Mouse (Mus musculus) bone marrow, adult 2 months (tissue): ENCODE results near the gene Rhoh.

Experiments used
- CTCF ChIP-seq: fragments of 200-500 bp; IDR thresholded peaks from 2 replicates; pipeline ENCODE4 v1.5.1; 2011; ENCODE audit warnings: low read length, control low read depth; ENCODE audit not compliant: control insufficient read depth, insufficient read depth
- POLR2A ChIP-seq: fragments of 200-500 bp; IDR thresholded peaks from 2 replicates; pipeline ENCODE4 v1.6.1; 2011; ENCODE audit warnings: low read depth, mild to moderate bottlenecking, control low read depth, low read length, borderline replicate concordance; ENCODE audit not compliant: control insufficient read depth

DNA sequence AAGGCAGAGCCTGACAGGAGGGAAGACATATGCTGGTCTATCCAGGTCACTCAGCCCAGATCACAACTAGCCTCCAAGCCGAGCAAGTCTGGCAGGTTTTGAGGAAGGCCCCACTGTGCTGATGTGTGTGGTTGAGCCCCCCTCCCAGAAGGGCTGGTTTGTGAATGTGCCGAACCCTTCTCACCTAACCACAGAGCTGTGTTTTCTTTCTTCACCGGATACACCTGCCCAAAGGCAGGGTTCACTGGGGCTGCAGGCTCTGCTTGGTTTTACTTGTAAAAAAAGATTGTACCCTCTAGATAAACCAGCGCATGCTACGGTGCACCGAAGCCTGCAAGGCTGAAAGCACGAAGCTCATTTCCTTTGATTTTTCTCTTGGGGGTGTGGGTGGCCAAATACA lies 68.1 kb downstream of the Rhoh start:
- TF ChIP-seq POLR2A = no peak
- TF ChIP-seq CTCF = no peak
